Mouse (Mus musculus) cerebellum, postnatal 14 days (tissue): ENCODE measurements around the gene Smo.

ENCODE experiments used
- DNase-seq, 2 experiments: peaks; one replicate each; pipeline ENCODE4 v3.0.0; 2021; ENCODE audit warnings: mixed read lengths in 2 of 2

Smo gene

DNA sequence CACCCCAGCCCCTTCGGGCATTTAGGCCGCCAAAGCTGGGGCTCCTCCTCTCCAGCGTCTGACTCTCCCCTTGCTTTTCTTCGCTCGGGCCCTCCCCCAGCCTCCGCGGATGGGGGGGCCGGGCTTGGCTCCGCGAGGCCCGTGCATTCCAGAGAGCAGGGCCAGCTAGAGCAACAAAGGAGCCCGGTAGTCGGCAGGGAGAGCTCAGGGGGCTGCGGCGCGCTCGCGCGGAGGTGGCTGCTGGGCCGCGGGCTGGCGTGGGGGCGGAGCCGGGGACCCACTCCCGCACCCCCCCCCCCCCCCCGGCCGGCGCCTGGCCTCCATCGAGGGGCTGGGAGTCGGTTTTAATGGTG, at the start of gene Smo:
Gene Smo (plus strand): TSS at position 168 of the 353 bp plus-strand sequence.
- DNase-seq, result peak; percentile 57 to 60

DNA sequence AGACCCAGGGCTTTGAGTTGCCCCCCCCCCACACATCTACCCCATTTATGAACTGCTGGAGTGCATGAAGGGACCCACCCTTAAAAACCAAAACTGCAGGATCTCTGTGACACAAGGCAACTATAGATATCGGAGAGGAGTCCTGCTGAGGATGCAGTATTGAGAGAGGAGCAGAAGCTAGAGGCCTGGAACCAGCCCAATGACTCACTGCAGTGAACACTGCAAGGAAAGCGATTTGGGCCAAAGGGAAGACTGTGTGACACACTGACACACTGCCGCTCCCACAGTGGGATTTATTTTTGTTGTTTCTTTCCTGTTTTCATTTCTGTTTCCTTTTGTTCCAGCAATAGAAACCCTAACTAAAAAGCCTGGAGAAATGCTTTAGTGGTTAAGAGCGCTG, 49.4 kb upstream of the Smo start:
- no peak for DNase-seq

GRCm38 (mm10) chr6:29689458-29689857, 45.8 kb upstream of the Smo start:
- DNase-seq, result no peak

- DNase-seq, result peak; percentile 96 to 97
These were observed 41.4 kb upstream of the Smo start, which contains the start of gene Tspan33 for GRCm38 (mm10) chr6:29693953-29694352. Gene Tspan33 (plus strand): TSS chr6:29694222.

- DNase-seq, result peak in 1 of 2 experiments; percentile 15
These were observed 40.7 kb upstream of the Smo start for GRCm38 (mm10) chr6:29694375-29695289.

DNA sequence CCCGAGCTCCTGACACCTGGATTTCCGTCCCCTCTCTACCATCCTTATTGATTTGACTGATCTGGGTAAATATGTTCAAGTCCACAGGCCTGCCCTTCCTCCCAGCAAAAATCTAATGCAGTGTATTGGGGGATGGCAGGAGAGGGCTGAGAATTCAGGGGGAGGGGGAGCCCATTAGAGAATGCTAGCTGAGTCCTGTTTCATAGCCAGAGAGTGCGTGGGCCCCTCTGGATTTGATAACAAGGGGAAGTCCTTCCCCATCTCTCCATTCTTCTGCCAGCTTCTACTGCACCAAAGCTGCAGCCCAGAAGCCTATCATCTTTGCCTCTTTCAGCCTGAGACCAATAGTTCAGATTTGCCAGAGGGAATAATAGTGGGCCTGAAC, 40.0 kb upstream of the Smo start:
- DNase-seq, result no peak

GRCm38 (mm10) chr6:29695975-29696374, 39.3 kb upstream of the Smo start:
- DNase-seq, result no peak

GRCm38 (mm10) chr6:29697139-29697538, 38.2 kb upstream of the Smo start:
- no peak for DNase-seq

DNA sequence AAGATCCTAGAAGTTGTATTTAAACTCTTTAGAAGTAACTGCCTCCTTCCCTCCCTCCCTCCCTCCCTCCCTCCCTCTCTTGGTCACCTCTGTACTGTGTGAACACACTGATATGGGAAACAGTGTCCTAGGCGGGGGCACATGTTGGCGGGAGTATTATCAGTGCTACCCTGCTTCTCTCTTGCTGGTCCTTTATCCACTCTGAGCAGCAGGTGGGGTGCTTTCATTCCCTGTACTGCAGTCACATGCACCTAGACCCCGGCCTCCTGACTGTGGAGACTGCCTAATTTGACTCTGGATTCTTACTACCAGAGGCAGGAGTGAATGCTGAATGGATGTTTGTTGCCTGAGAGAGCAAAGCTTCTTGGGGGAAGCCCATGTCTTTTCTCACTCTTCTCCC, 37.8 kb upstream of the Smo start:
- DNase-seq, result no peak

- DNase-seq, result no peak
These were observed 36.1 kb upstream of the Smo start for GRCm38 (mm10) chr6:29699085-29699745.

- DNase-seq, result no peak
These were observed 34.3 kb upstream of the Smo start for GRCm38 (mm10) chr6:29701051-29701450.

GRCm38 (mm10) chr6:29702126-29702525, 33.2 kb upstream of the Smo start:
- DNase-seq, result no peak

GRCm38 (mm10) chr6:29704143-29704542, 31.2 kb upstream of the Smo start:
- no peak for DNase-seq

DNA sequence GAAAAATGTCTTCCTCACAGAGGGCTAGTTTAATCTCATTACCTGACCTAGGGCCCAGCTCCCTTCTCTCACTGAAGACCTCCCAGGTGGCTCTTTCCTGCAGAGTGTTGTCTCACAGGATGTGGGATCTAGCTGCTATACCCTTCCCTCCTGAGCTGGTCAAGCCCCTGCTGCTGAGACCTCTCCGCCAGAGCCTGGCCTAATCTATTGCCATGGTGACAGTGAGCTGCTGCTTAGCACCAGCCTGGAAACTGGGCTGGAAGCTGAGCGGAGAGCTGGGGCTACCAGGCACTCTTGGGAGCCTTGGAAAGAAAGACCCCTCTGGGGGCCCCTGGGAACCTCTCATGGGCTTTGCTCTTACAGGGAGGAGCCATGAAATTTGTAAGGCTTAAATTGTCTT, 27.4 kb upstream of the Smo start:
- DNase-seq, result peak in 1 of 2 experiments; percentile 21

- DNase-seq, result no peak
These were observed 24.0 kb upstream of the Smo start for GRCm38 (mm10) chr6:29711318-29711717.

GRCm38 (mm10) chr6:29712011-29712584, 23.2 kb upstream of the Smo start:
- peak; percentile 59 to 74 for DNase-seq

- no peak for DNase-seq
These were observed 18.5 kb upstream of the Smo start for GRCm38 (mm10) chr6:29716624-29717365.

GRCm38 (mm10) chr6:29717541-29717940, 17.8 kb upstream of the Smo start:
- DNase-seq, result peak in 1 of 2 experiments; percentile 45

GRCm38 (mm10) chr6:29717952-29718521, 17.3 kb upstream of the Smo start:
- DNase-seq, result peak; percentile 67 to 73

DNA sequence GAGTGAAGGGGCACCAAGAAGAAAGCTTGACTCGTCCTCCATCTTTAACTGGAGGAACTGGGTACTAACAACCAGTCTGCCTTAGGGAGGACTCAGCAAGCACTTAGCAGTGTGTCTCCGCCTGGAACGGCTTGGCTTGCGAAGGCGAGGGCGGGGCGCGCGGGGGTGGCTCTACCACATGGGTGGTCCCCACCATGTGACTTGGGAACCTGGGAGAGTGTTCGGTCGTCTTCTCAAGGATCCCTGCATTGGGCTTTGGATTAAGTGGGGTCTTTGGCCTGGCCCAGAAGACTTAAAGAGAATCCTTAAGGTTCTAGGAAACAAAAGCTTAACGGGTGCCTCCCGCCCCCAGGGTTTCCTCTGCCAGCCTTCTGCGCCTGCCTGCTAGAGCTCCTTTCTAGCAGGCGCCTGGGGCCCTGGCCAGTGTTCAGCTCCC, 16.4 kb upstream of the Smo start:
- DNase-seq, result peak; percentile 84 to 86

GRCm38 (mm10) chr6:29721890-29722289, 13.4 kb upstream of the Smo start:
- no peak for DNase-seq

- DNase-seq, result no peak
These were observed 8.6 kb upstream of the Smo start for GRCm38 (mm10) chr6:29726576-29727200.
